ENCODE assay signal across 9 mouse cellular contexts in genomic region chr1:87620211-87620668, GRCm38 (mm10). TPM values are rescaled to one million over a fixed set of nuclear protein-coding genes. Genes with fewer than 3 reads are reported as not detected.
DNase-seq lines count a peak whose midpoint lies in the region; ATAC-seq and TF ChIP-seq lines count a peak whose summit lies in the region.
"Had no signal": no experiment of that assay in that cellular context is flagged by ENCODE, and none has a peak within 500 bp of the region (broad histone marks: within the 10 kb centered on the region; RNA-seq: fewer than 3 reads in every experiment).

Gene Inpp5d, plus strand, starts transcription at chr1:87620312.

- H3K36me3 ChIP-seq in forebrain, postnatal 0 days (ENCODE audit: insufficient read depth), result no peaks in the 10 kb centered on the region
- H3K36me3 ChIP-seq in forebrain, embryonic 13.5 days (ENCODE audit: poor library complexity, severe bottlenecking), result no peaks in the 10 kb centered on the region

- ATAC-seq in forebrain, postnatal 0 days, result no peak
- ATAC-seq in forebrain, embryonic 13.5 days, result no peak

- H3K27ac ChIP-seq in forebrain, postnatal 0 days (ENCODE audit: low read depth, low read length), result no peak within 1 kb of the TSS
- H3K27ac ChIP-seq in forebrain, embryonic 13.5 days, result no peak within 1 kb of the TSS
- H3K27ac ChIP-seq in brown adipose tissue, adult 24 weeks (replicated peaks; ENCODE audit: low read depth, low read length), result peak within 1 kb of the TSS; percentile 89

- no peak within 1 kb of the TSS for H3K9ac ChIP-seq in forebrain, postnatal 0 days
- no peak within 1 kb of the TSS for H3K9ac ChIP-seq in forebrain, embryonic 13.5 days

- 89% methylated on average over 12 of the region's 12 CpGs for WGBS in forebrain, postnatal 0 days
- 86% methylated on average over 12 of the region's 12 CpGs for WGBS in forebrain, embryonic 13.5 days

- no peak within 1 kb of the TSS for H3K4me3 ChIP-seq in forebrain, postnatal 0 days (ENCODE audit: low read depth, low read length)
- no peak within 1 kb of the TSS for H3K4me3 ChIP-seq in forebrain, embryonic 13.5 days
- peak within 1 kb of the TSS; percentile 78 for H3K4me3 ChIP-seq in brown adipose tissue, adult 24 weeks (ENCODE audit: insufficient read depth, low read depth, low read length)
- H3K4me3 ChIP-seq: myocyte had no signal

- no peaks in the 10 kb centered on the region for H3K4me1 ChIP-seq in forebrain, postnatal 0 days (ENCODE audit: insufficient read depth)
- no peaks in the 10 kb centered on the region for H3K4me1 ChIP-seq in forebrain, embryonic 13.5 days
- peaks cover 10% of the 10 kb centered on the region for H3K4me1 ChIP-seq in brown adipose tissue, adult 24 weeks (ENCODE audit: control insufficient read depth, insufficient read depth, insufficient read length, low read length)

- no peaks in the 10 kb centered on the region for H3K27me3 ChIP-seq in forebrain, postnatal 0 days (ENCODE audit: insufficient read depth, low read length)
- H3K27me3 ChIP-seq in forebrain, embryonic 13.5 days, result no peaks in the 10 kb centered on the region

- H3K4me2 ChIP-seq in forebrain, postnatal 0 days (ENCODE audit: low read depth), result peak within 1 kb of the TSS; percentile 10; the same call in 1 of the 2 replicates
- H3K4me2 ChIP-seq in forebrain, embryonic 13.5 days, result no peak within 1 kb of the TSS

- no peak for TF ChIP-seq CTCF in forebrain, postnatal 0 days (IDR thresholded peaks at IDR 0.05; ENCODE audit: low read depth)

- no peaks in the 10 kb centered on the region for H3K9me3 ChIP-seq in forebrain, postnatal 0 days (ENCODE audit: low read length)
- H3K9me3 ChIP-seq in forebrain, embryonic 13.5 days (replicated peaks), result no peaks in the 10 kb centered on the region

- intact Hi-C loops in heart, postnatal 36 days (cut with DNase I), result loop anchor here (2.0 kb wide), 1 partner anchor 39 kb away; no protein-coding TSS in a partner anchor

- DNase-seq in forebrain, postnatal 0 days, result no peak
- DNase-seq in heart, postnatal 36 days, result peak; percentile 51 to 54
- DNase-seq in layer of hippocampus, postnatal 36 days, result no peak
- peak; percentile 64 to 70 for DNase-seq in lung, postnatal 4 days
- peak; percentile 59 to 67 for DNase-seq in thymus, postnatal 10 days (ENCODE audit: low spot score in 2 of 2)
- no peak for DNase-seq in urinary bladder, postnatal 4 days (ENCODE audit: low spot score in 2 of 2)

RNA-seq across cellular contexts. Expression of gene Inpp5d, which starts in this region (rescaled TPM):
- total RNA-seq in forebrain, postnatal 0 days (2014; rRNA removed), result 4.5 and 25.4 TPM in 2 replicates
- polyA plus RNA-seq in forebrain, postnatal 0 days (2015; fragmentation: Nextera tagmentation; extraction: Ambion mirVana), result 2.7 and 3.0 TPM in 2 replicates
- polyA plus RNA-seq in forebrain, embryonic 13.5 days (2015; fragmentation: Nextera tagmentation; extraction: Ambion mirVana), result 3.2 and 3.5 TPM in 2 replicates
- 2.6 and 5.2 TPM in 2 replicates for polyA plus RNA-seq in brown adipose tissue, adult 24 weeks (2012; ENCODE audit: insufficient read depth, insufficient read length, missing spikeins)
- total RNA-seq in heart, postnatal 36 days (2021), result 10 to 100 TPM in 1 of 2 experiments, 1 to 10 TPM in 1; 9.0 to 21.8 TPM
- 10 to 100 TPM; 14.8 to 20.7 TPM for total RNA-seq in layer of hippocampus, postnatal 36 days (2021)

Comparison
In these comparisons a context has a peak if more than half of its experiments do, and no peak if none do; other contexts are left out.
1. DNase-seq: peak in heart, postnatal 36 days (2 of 2), lung, postnatal 4 days (2 of 2) and thymus, postnatal 10 days (2 of 2); none in forebrain, postnatal 0 days (single experiment), layer of hippocampus, postnatal 36 days (0 of 2) and urinary bladder, postnatal 4 days (0 of 2).